Mouse (Mus musculus) activated CD4-positive, CD25-positive, alpha-beta regulatory T cell, adult 4 months (primary cell): ENCODE measurements around the gene Nploc4. TPM values are rescaled to one million over a fixed set of nuclear protein-coding genes. Genes with fewer than 3 reads are reported as not detected.
A peak's percentile ranks its signal among the peaks of the same experiment; 100 is the strongest.

Experiments
- ATAC-seq: one replicate; pipeline ENCODE4 v1.8.0; 2017
- polyA plus RNA-seq, 2 experiments: library from polyadenylated mRNA; unstranded; fragments of 100-300 nt; shearing (Covaris generic); gene quantifications; one replicate each; pipeline ENCODE4 v1.2.1; 2017

Nploc4 gene
- polyA plus RNA-seq, 2 experiments from 2014 or later: 9.1 to 9.7 TPM

GRCm38 (mm10) chr11:120377337-120377736 lies 60.2 kb downstream of the Nploc4 start:
- no peak for ATAC-seq

GRCm38 (mm10) chr11:120376302-120377160 lies 61.0 kb downstream of the Nploc4 start:
- ATAC-seq: no peak

DNA sequence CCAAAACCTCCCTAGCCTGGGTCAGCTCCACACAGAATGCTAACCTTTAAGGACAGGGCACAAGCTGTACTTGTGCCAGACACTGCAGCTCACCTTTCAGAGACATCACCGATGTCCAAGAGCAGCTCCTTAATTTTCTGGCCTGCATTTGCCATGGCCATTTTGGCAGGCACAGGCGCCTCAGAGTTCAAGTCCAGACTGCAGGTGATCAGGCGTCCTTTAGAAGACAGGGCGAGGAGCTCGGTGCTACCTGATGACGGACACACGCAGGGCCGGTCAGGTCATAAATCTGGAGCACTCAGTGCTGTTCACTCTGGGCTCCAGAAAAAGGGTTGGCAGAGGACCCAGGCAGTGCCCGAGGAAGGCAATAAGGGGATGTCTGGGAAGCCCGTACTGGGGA lies 62.2 kb downstream of the Nploc4 start:
- no peak for ATAC-seq

DNA sequence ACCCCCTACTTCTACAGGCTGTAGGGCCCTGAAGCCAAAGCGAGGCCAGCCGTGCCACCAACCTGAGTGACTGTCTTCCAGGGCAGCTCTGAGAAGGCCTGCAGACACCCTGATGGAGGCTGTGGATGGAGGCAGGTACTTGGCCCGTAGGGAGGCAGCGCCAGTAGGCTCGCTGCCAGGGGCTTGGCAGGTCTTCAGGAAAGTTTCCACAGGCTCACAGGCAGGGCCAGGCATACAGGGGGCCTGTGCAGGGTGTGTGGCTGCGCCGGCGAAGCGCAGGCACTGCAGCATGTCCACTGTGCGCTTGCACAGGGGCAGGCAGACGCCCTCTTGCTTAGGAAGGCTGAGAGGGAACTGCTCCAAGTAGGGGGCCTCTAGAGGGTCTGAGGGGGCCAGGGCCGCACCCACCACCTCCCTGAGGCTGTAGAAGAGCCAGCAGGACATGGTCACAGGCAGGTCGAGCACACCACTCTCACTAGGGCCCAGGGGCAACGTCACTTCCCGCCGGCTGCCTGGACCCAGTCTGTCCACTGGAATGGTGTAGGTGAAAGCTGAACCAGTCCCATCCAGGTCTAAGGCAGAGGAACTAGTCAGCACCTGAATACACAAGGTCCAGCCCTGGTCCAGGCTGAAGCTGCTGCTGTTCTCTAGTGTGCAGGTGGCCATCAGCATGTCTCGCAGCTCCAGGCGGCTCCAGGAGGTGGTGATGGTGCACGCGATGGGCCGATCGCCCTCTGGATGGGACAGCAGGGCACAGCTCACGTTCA lies 63.5 kb downstream of the Nploc4 start:
- ATAC-seq: no peak

DNA sequence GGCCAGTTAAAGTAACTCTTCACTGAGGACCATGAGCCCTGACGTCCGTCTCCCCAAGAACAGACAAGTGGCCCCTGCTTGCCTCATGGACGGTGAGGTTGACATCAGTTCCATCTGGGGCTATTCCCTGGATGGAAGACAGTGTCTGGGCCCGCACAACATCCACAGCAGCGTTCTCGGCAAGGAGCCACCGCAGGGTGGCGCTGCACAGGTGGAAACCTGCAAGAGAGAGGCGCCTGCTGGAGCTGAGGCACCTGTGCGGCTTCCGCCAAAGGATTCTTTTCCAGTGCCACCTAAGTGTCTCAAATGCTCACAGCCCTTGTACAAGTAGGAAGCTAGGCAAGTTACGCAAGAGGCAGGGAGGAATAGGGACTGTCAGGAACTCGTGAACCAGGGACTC lies 64.5 kb downstream of the Nploc4 start:
- ATAC-seq: no peak

- peak; percentile 40 for ATAC-seq
Measured at GRCm38 (mm10) chr11:120369656-120370055, 67.9 kb downstream of the Nploc4 start.

DNA sequence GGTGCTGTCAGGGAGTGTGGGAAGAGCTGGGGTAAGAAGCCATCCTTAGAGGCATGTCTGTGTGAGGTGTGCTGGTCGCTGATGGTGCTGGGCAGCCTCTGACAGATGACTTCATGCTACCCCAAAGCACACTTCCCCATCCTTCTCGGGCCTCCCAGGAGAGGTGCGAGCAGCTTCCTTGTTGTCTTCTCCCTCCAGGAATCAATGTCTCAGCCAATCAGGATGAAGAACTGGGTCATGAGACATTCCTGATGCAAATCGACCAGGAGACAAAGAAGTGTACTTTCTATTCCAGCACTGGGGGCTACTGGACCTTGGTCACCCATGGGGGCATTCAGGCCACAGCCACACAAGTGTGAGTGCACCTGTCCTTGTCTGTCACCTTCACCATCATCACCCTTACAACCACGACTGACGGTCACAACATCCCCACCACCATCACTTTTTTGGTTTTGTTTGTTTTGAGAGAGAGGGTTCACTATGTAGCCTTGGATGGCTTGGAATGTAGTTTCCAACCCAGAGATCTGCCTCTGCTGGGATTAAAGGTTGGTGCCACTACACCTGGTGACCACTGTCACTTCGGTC lies 71.0 kb downstream of the Nploc4 start:
- ATAC-seq: no peak

DNA sequence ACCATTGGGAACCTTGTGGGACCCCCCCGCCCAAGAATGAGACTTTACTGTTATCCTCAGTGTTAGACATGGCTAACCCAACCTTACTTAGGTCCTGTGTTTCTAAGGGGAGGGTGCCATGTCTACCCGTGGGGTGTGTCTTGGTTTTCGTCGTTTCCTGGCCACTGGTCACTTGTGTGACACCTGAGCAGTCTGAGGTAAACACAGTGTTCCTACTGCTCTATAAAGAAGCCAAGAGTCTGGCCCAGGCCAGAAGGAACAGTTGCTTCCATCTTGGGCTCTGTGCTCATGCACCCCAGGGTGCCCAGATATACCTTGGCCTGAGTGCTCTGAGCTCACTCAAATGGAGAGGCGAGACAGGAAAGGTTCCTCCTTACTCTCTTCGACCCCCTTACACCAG lies 74.6 kb downstream of the Nploc4 start:
- ATAC-seq: no peak

DNA sequence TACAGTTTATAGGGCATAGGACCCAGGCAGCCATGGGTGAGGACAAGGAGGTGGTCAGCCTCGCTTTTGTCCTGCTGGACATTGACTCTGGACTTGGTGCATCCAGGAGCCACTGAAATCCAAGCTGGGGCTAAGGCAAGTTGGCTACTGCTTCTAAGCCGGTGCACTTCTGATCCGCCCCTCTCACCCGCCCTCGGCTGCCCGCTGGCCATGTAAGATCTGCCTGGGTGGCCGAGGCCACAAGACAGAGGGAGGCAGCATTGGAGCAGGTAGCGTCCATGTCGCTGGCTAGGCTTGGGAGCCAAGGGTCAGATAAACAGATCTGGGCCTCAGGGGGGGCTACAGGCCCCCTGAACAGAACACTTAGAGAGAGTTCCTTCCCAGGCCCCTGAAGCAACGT lies 76.2 kb downstream of the Nploc4 start, which contains the start of gene Fscn2:
TSS of gene Fscn2 (plus strand) at position 240 of the 400 bp plus-strand sequence.
- ATAC-seq: no peak

DNA sequence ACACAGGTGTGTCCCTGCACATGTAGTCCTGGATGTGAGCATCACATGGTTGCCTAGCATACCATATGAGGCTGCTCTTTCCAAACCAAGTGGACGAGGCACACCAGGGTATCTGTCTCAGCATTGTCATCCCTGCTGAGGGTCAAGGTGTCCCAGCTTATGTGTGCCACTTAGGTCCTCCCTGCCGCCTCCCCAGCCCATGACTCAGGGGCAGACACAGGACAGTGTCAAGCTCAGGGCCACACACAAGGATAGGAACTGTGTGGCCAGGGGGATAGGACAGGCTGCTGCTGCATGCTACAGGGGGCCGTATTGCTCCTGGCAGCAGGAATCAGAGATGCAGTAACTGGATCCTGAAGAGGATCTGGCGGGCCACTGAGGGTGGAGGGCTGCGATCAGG lies 76.8 kb downstream of the Nploc4 start:
- no peak for ATAC-seq

DNA sequence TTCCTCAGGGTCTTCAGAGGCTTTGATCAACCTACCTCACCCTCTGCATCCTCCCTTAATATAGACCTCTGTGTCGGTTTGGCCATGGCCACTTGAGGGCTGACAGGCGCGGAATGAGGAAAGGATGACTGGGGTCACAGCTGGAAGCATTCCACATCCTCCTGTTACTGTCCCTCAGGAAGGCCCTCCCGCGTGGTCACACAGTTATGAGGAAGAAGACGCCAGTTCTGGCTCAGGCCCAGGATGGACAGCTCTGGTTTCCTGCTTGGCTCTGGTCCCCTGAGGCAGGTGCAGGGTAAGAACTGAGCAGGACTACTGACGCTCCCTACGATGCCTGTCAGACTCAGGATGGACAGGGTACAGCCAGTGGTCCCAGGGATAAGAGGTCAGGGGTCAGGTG lies 77.4 kb downstream of the Nploc4 start:
- ATAC-seq: no peak

GRCm38 (mm10) chr11:120359391-120359790 lies 78.1 kb downstream of the Nploc4 start:
- no peak for ATAC-seq

DNA sequence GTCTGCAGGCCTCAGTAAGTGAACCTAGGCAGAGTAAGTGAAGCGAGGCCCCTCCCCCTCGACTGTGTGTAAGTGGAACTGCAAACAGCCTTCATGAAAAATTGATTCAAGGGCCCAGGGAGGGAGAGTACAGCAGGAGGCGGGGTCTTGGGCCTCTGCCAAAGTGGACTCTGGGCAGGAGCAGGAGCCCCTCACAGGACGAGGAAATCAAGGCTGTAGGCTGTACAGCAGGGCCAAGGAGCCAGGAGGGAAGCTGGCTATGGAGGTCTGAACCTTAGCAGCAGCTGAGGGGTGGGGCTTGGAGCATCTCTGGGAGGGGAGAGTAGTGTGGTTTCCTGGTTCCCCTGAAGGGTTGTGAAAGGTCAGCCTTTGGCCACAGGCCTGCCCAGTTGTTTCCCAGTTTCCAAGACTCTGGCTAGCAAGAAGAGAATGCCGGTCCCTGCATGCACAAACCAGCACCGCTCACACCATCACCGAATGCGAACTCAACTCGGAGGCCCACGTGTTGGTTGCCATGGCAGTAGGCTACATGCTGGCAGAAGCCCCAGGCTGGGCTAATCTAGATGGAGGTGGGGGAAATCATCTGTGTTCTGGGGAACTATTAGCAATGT lies 79.6 kb downstream of the Nploc4 start:
- ATAC-seq: no peak

DNA sequence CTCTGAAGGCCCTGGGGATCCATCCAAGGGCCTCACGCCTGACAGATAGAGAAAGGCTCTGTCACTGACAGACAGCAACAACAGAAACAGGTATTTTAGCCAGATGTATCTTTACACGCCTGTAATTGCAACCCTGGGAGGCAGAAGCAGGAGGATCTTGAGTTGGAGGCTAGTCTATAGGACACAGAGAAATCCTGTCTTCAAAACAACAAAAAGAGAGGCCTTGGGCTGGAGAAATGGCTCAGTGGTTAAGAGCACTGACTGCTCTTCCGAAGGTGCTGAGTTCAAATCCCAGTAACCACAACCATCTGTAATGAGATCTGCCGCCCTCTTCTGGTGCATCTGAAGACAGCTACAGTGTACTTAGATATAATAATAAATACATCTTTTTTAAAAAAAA lies 80.6 kb downstream of the Nploc4 start:
- no peak for ATAC-seq

GRCm38 (mm10) chr11:120356319-120356840 lies 81.1 kb downstream of the Nploc4 start:
- no peak for ATAC-seq

GRCm38 (mm10) chr11:120355277-120356039 lies 82.0 kb downstream of the Nploc4 start:
- ATAC-seq: no peak

DNA sequence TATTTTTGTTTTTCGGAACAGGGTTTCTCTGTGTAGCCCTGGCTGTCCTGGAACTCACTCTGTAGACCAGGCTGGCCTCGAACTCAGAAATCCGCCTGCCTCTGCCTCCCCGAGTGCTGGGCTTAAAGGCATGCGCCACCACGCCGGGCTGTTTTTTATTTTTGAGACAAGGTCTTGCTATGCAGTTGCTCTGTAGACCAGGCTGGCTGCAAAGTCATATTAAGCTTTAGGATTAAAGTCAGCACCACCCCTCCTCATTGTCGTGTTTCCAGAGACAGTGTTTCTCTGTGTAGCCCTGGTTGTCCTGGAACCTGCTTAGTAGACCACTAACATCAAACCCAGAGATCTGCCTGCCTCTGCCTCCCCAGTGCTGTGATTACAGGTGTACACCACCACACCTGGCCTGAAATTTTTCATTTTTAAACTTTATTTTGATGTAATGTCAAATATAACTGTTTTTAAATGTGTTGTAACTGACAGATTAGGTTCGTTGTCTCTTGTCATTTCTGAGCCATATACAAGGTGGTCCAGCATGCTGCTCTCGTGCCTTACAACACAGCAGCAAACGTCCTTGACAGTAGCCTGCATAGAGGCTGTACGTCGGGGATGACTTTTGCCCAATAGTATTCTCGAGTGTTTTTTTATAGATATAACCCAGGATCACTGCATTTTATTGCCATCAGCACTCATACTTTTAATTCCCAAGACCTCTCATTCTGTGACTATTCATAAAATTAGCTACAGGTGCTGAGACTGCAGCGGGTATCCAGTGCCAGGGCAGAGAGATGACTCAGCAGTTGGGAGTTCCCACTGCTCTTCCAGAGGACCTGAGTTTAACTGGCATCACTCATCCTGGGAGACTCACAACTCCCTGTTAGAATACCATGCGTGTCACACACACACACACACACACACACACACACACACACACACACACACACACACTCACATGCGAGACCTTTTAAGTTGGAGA lies 82.9 kb downstream of the Nploc4 start:
- ATAC-seq: no peak

- peak; percentile 73 for ATAC-seq
Measured at GRCm38 (mm10) chr11:120353500-120354303, 83.8 kb downstream of the Nploc4 start.

DNA sequence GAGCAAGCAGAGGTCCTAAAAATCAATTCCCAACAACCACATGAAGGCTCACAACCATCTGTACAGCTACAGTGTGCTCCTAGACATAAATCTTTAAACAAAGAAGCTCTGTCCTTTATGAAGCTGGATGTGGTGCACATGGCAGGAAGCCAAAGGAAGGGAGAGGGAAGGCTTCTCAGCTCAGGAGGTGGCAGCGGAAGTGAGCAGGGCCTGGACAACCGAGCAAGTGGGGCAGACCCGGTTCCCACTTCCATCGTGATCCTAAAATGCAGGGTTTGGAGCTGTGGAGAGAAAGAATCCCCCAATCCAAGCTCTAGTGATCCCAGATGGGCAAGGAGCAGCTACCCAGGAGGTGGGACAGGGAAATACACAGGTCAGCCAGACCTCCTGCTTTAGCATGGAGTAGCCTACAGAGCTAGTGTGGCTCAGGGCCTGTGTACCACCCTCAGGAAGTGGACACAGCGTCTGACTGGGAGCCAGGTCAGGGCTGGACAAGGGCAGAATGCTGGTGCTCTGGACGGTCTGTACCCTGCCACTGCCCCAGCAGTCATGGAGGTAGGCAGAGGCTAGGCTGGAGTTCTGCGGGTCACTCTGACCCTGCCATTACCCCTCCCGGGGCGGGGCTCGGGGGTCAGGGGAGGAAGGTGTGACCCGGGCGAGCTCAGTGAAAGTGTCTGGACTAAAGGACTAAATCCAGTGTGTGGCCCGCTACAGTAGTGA lies 84.8 kb downstream of the Nploc4 start:
- ATAC-seq: no peak
